ENCODE assay signal across 18 mouse cellular contexts in the genomic region with DNA sequence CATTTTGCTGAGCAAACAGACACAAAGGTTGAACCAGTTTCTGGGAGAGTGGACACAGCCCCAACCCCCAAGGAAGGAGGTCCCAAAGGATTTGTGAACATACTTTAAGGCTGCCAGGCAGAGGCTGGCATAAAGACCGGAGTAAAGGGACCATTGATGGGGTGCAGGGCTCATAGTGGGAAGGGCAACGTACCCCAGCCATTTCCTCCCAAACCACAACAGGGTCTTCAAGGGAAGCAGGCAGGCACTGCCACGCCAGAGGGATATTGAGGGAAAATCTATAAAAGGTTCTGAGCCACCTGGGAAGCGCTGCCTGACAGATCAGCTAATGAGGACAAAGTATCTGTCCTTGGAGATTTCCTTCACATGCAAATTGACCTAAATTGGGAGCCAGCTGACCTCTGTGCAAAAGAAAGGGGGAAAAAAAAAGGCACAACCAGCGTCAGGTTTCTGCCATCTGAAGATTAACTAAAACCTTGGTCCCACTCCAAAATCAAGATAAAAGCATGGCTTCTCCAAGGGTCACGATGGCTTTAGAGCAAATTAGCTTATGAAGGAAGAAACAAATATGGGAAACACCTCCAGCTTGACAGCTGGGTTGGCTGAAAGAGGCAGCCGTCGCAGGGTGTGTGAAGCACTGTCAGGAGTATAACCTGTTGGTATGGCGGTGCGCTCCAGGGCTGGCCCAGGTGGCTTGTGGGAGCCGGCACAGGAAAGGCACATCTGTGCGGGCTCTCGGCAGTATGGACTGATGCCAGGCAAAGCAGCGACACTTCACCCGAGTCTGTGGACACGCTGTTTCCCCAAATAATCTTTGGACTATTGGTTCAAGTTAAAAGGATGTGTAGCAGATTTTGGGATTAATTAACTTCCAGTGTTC.
DNase-seq lines count a peak whose midpoint lies in the region; ATAC-seq and TF ChIP-seq lines count a peak whose summit lies in the region.
"Had no signal": no experiment of that assay in that cellular context is flagged by ENCODE, and none has a peak within 500 bp of the region (broad histone marks: within the 10 kb centered on the region; RNA-seq: fewer than 3 reads in every experiment).

No protein-coding gene starts in this region.

- H3K9ac ChIP-seq in intestine, embryonic 16.5 days (ENCODE audit: low read depth, low read length) = no peak overlapping the region
- H3K9ac ChIP-seq in intestine, embryonic 15.5 days = no peak overlapping the region
- no peak overlapping the region for H3K9ac ChIP-seq in midbrain, embryonic 14.5 days (replicated peaks; ENCODE audit: low read length)
- H3K9ac ChIP-seq: forebrain, embryonic 15.5 days; lung, embryonic 14.5 days; midbrain, embryonic 12.5 days had no signal

- no peaks in the 10 kb centered on the region for H3K27me3 ChIP-seq in cerebellum, adult 2 months (ENCODE audit: control insufficient read depth, insufficient read depth, low read length)
- no peaks in the 10 kb centered on the region for H3K27me3 ChIP-seq in intestine, embryonic 16.5 days (replicated peaks; ENCODE audit: control insufficient read depth, insufficient read depth, low read length)
- no peaks in the 10 kb centered on the region for H3K27me3 ChIP-seq in intestine, embryonic 15.5 days (replicated peaks)
- no peaks in the 10 kb centered on the region for H3K27me3 ChIP-seq in midbrain, embryonic 14.5 days (ENCODE audit: control insufficient read depth, insufficient read depth, low read length)
- H3K27me3 ChIP-seq in midbrain, embryonic 10.5 days (ENCODE audit: low read depth, poor library complexity, severe bottlenecking) = no peaks in the 10 kb centered on the region
- H3K27me3 ChIP-seq: forebrain, embryonic 15.5 days; midbrain, embryonic 12.5 days had no signal

- H3K9me3 ChIP-seq in intestine, embryonic 16.5 days (ENCODE audit: control insufficient read depth, low read length) = no peaks in the 10 kb centered on the region
- no peaks in the 10 kb centered on the region for H3K9me3 ChIP-seq in intestine, embryonic 15.5 days
- H3K9me3 ChIP-seq in midbrain, embryonic 14.5 days (ENCODE audit: control insufficient read depth, low read length) = no peaks in the 10 kb centered on the region
- no peaks in the 10 kb centered on the region for H3K9me3 ChIP-seq in midbrain, embryonic 10.5 days (replicated peaks)
- H3K9me3 ChIP-seq: forebrain, embryonic 15.5 days; midbrain, embryonic 12.5 days had no signal

- peaks cover 58% of the 10 kb centered on the region for H3K4me1 ChIP-seq in cerebellum, adult 2 months (ENCODE audit: control insufficient read depth, insufficient read depth, low read length)
- H3K4me1 ChIP-seq in intestine, embryonic 16.5 days (ENCODE audit: control insufficient read depth, insufficient read depth, low read length) = peaks cover 5% of the 10 kb centered on the region; the same call in 1 of the 2 replicates
- H3K4me1 ChIP-seq in intestine, embryonic 15.5 days (replicated peaks) = 0 out of 2 replicates have a peak, but pooled peaks cover 5% of the 10 kb centered on the region
- peaks cover 22% of the 10 kb centered on the region for H3K4me1 ChIP-seq in midbrain, embryonic 14.5 days (ENCODE audit: control insufficient read depth, insufficient read depth, low read length)
- peaks cover 18% of the 10 kb centered on the region for H3K4me1 ChIP-seq in midbrain, embryonic 10.5 days

- no peak for TF ChIP-seq POLR2A in cerebellum, adult 2 months (IDR thresholded peaks at IDR 0.05; ENCODE audit: borderline replicate concordance, insufficient read depth, low read length)

- 0 out of 2 replicates have a peak, but pooled peaks have one; percentile 54 for ATAC-seq in intestine, embryonic 16.5 days
- no peak for ATAC-seq in intestine, embryonic 15.5 days
- ATAC-seq in midbrain, embryonic 14.5 days (ENCODE audit: low FRiP score, low TSS enrichment) = peak; percentile 57; the same call in 1 of the 2 replicates
- ATAC-seq: forebrain, embryonic 15.5 days had no signal

- 73% methylated on average over 16 of the region's 16 CpGs for WGBS in cerebellum, adult 2 months
- 81% methylated on average over 16 of the region's 16 CpGs for WGBS in intestine, embryonic 16.5 days
- WGBS in intestine, embryonic 15.5 days = 87% methylated on average over 16 of the region's 16 CpGs
- WGBS in midbrain, embryonic 14.5 days = 55% methylated on average over 16 of the region's 16 CpGs
- 81% methylated on average over 16 of the region's 16 CpGs for WGBS in midbrain, embryonic 10.5 days

- no peak for DNase-seq in cerebellum, adult 2 months
- DNase-seq in cerebellum, adult 9-10 months = no peak
- peak; percentile 47 for DNase-seq in midbrain, embryonic 14.5 days
- DNase-seq in midbrain, embryonic 10.5 days (ENCODE audit: low spot score) = no peak
- peak; percentile 63 for DNase-seq in retina, postnatal 1 day
- no peak for DNase-seq in gastrocnemius, adult 18-20 months (ENCODE audit: low spot score)
- DNase-seq: adrenal gland, adult 8-10 months; cerebellum, adult 9-11 months; heart, postnatal 4 days; lung, embryonic 14.5 days had no signal

- H3K4me3 ChIP-seq in cerebellum, adult 2 months (replicated peaks; ENCODE audit: insufficient read depth, low read depth, low read length) = no peak overlapping the region
- no peak overlapping the region for H3K4me3 ChIP-seq in intestine, embryonic 16.5 days (ENCODE audit: low read length)
- no peak overlapping the region for H3K4me3 ChIP-seq in intestine, embryonic 15.5 days (replicated peaks)
- H3K4me3 ChIP-seq in midbrain, embryonic 14.5 days (replicated peaks; ENCODE audit: low read depth, low read length) = no peak overlapping the region
- no peak overlapping the region for H3K4me3 ChIP-seq in midbrain, embryonic 10.5 days
- H3K4me3 ChIP-seq: forebrain, embryonic 15.5 days; midbrain, embryonic 12.5 days had no signal

- peak overlapping the region; percentile 22; the same call in 1 of the 2 replicates for H3K27ac ChIP-seq in cerebellum, adult 2 months (ENCODE audit: insufficient read depth, low read length)
- no peak overlapping the region for H3K27ac ChIP-seq in intestine, embryonic 16.5 days (ENCODE audit: low read length)
- H3K27ac ChIP-seq in intestine, embryonic 15.5 days = no peak overlapping the region
- no peak overlapping the region for H3K27ac ChIP-seq in midbrain, embryonic 14.5 days (replicated peaks; ENCODE audit: low read depth, low read length)
- H3K27ac ChIP-seq in midbrain, embryonic 10.5 days (replicated peaks) = no peak overlapping the region
- H3K27ac ChIP-seq: kidney, postnatal 0 days; macrophage; midbrain, embryonic 12.5 days; stomach, postnatal 0 days had no signal

- no peaks in the 10 kb centered on the region for H3K36me3 ChIP-seq in intestine, embryonic 16.5 days (ENCODE audit: control insufficient read depth, insufficient read depth, low read length)
- H3K36me3 ChIP-seq in intestine, embryonic 15.5 days = no peaks in the 10 kb centered on the region
- no peaks in the 10 kb centered on the region for H3K36me3 ChIP-seq in midbrain, embryonic 14.5 days (ENCODE audit: control insufficient read depth, insufficient read depth, low read length)
- H3K36me3 ChIP-seq in midbrain, embryonic 10.5 days = peaks cover 30% of the 10 kb centered on the region
- H3K36me3 ChIP-seq: forebrain, embryonic 15.5 days had no signal

- TF ChIP-seq CTCF in cerebellum, adult 2 months (IDR thresholded peaks at IDR 0.05; ENCODE audit: borderline replicate concordance, insufficient read depth, low read depth, low read length) = no peak

- no peak overlapping the region for H3K4me2 ChIP-seq in intestine, embryonic 16.5 days (ENCODE audit: low read depth, low read length)
- H3K4me2 ChIP-seq in intestine, embryonic 15.5 days (replicated peaks) = no peak overlapping the region
- no peak overlapping the region for H3K4me2 ChIP-seq in midbrain, embryonic 14.5 days (ENCODE audit: low read length)
- H3K4me2 ChIP-seq: forebrain, embryonic 15.5 days; liver, embryonic 11.5 days; lung, embryonic 14.5 days; midbrain, embryonic 12.5 days had no signal

Comparison
In these comparisons a context has a peak if more than half of its experiments do, and no peak if none do; other contexts are left out.
1. DNase-seq: peak in midbrain, embryonic 14.5 days (single experiment) and retina, postnatal 1 day (single experiment); none in cerebellum, adult 2 months (0 of 2), cerebellum, adult 9-10 months (single experiment), midbrain, embryonic 10.5 days (single experiment) and gastrocnemius, adult 18-20 months (single experiment).